ENCODE assay signal across 8 mouse cellular contexts in the genomic region with DNA sequence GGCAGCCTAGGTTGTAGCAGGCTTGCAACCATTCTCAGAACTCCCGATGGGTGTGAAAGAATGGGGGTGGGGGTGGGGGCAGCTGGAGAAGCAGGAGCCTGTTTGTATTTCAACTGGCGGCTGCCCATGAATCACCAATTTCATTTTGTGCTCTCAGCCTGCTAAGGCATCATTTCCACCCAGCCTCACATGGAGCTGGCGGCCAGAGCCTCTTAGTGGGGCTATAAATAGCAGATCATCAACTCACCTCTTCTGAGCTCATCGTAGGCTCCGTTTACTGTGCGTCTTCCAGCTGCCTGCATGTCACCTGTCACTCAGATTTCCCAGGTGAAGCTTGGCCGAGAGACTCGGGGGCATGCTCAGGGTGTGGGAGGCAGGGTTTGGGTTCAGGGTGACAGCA. TPM values are rescaled to one million over a fixed set of nuclear protein-coding genes. Genes with fewer than 3 reads are reported as not detected.
DNase-seq lines count a peak whose midpoint lies in the region; ATAC-seq and TF ChIP-seq lines count a peak whose summit lies in the region.

No protein-coding gene starts in this region.

- H3K9me3 ChIP-seq in heart, embryonic 11.5 days (replicated peaks; ENCODE audit: control insufficient read depth, low read length): no peaks in the 10 kb centered on the region
- peaks cover 4% of the 10 kb centered on the region for H3K9me3 ChIP-seq in CH12.LX (replicated peaks; ENCODE audit: low read length)
- H3K9me3 ChIP-seq in liver, postnatal 0 days (ENCODE audit: low read length): no peaks in the 10 kb centered on the region
- H3K9me3 ChIP-seq in forebrain, embryonic 12.5 days: no peaks in the 10 kb centered on the region

- 16% methylated on average over 8 of the region's 8 CpGs for WGBS in heart, embryonic 11.5 days (ENCODE audit: insufficient replicate concordance)
- 32% methylated on average over 8 of the region's 8 CpGs for WGBS in liver, postnatal 0 days (ENCODE audit: insufficient replicate concordance)
- 47% methylated on average over 8 of the region's 8 CpGs for WGBS in forebrain, embryonic 12.5 days

- H3K27ac ChIP-seq in heart, embryonic 11.5 days (ENCODE audit: low read depth, low read length): peak overlapping the region; percentile 82
- H3K27ac ChIP-seq in CH12.LX (ENCODE audit: insufficient read depth, low read depth): no peak overlapping the region
- H3K27ac ChIP-seq in liver, postnatal 0 days (ENCODE audit: low read depth): no peak overlapping the region
- H3K27ac ChIP-seq in forebrain, embryonic 12.5 days: no peak overlapping the region

- dilution Hi-C loops in CH12.LX (cut with MboI; ENCODE audit: extremely low pct_ligation_motif_present, extremely low pct_unique_long_range_greater_than_20kb, low sequenced_read_pairs): no loop called here

- no peak for TF ChIP-seq CTCF in CH12.LX (conservative IDR thresholded peaks at IDR 0.05 in 1 of 2, IDR thresholded peaks at IDR 0.05 in 1 of 2; ENCODE audit: low read depth in 2 of 2, low read length in 2 of 2)
- TF ChIP-seq CTCF in liver, postnatal 0 days (IDR thresholded peaks at IDR 0.05; ENCODE audit: low read depth): no peak

- H3K9ac ChIP-seq in heart, embryonic 11.5 days (ENCODE audit: low read depth, low read length): peak overlapping the region; percentile 49; the same call in 1 of the 2 replicates
- no peak overlapping the region for H3K9ac ChIP-seq in CH12.LX (ENCODE audit: insufficient read depth, low read depth)
- H3K9ac ChIP-seq in liver, postnatal 0 days (replicated peaks): no peak overlapping the region
- H3K9ac ChIP-seq in forebrain, embryonic 12.5 days: no peak overlapping the region

- TF ChIP-seq RAD21 in CH12.LX (IDR thresholded peaks at IDR 0.05; ENCODE audit: low read depth, low read length): no peak

- ATAC-seq in heart, embryonic 11.5 days (replicated peaks; ENCODE audit: insufficient number of reproducible peaks, low FRiP score, low TSS enrichment): no peak
- ATAC-seq in liver, postnatal 0 days: no peak
- no peak for ATAC-seq in forebrain, embryonic 12.5 days (ENCODE audit: low FRiP score)

- H3K4me3 ChIP-seq in heart, embryonic 11.5 days (ENCODE audit: low read depth, low read length): no peak overlapping the region
- no peak overlapping the region for H3K4me3 ChIP-seq in CH12.LX (replicated peaks in 1 of 3; ENCODE audit: low read depth in 2 of 3, low read length in 2 of 3, poor library complexity in 1 of 3)
- no peak overlapping the region for H3K4me3 ChIP-seq in liver, postnatal 0 days (ENCODE audit: low read depth, low read length)
- H3K4me3 ChIP-seq in forebrain, embryonic 12.5 days (replicated peaks): no peak overlapping the region

- H3K4me2 ChIP-seq in heart, embryonic 11.5 days: peak overlapping the region; percentile 42
- H3K4me2 ChIP-seq in CH12.LX (ENCODE audit: insufficient read depth, low read depth, poor library complexity, severe bottlenecking): no peak overlapping the region
- H3K4me2 ChIP-seq in liver, postnatal 0 days (ENCODE audit: low read depth, low read length): no peak overlapping the region
- H3K4me2 ChIP-seq in forebrain, embryonic 12.5 days: no peak overlapping the region

- H3K27me3 ChIP-seq in heart, embryonic 11.5 days (ENCODE audit: control insufficient read depth, insufficient read depth, low read length): 0 out of 2 replicates have a peak, but pooled peaks cover 3% of the 10 kb centered on the region
- H3K27me3 ChIP-seq in CH12.LX (replicated peaks): peaks cover 51% of the 10 kb centered on the region
- H3K27me3 ChIP-seq in liver, postnatal 0 days (ENCODE audit: insufficient read depth, low read length): no peaks in the 10 kb centered on the region
- no peaks in the 10 kb centered on the region for H3K27me3 ChIP-seq in forebrain, embryonic 12.5 days

- no peaks in the 10 kb centered on the region for H3K36me3 ChIP-seq in heart, embryonic 11.5 days (ENCODE audit: control insufficient read depth, insufficient read depth, low read length)
- no peaks in the 10 kb centered on the region for H3K36me3 ChIP-seq in CH12.LX (replicated peaks in 1 of 2; ENCODE audit: control insufficient read depth in 1 of 2, insufficient read depth in 1 of 2, low read length in 1 of 2)
- H3K36me3 ChIP-seq in liver, postnatal 0 days (replicated peaks; ENCODE audit: insufficient read depth, low read length): no peaks in the 10 kb centered on the region
- H3K36me3 ChIP-seq in forebrain, embryonic 12.5 days (replicated peaks): no peaks in the 10 kb centered on the region

- in situ Hi-C loops in CH12.LX (cut with MboI; ENCODE audit: low pct_ligation_motif_present, low pct_unique_long_range_greater_than_20kb, low sequenced_read_pairs): no loop called here

- H3K4me1 ChIP-seq in heart, embryonic 11.5 days (ENCODE audit: control insufficient read depth, insufficient read depth, low read length): peaks cover 14% of the 10 kb centered on the region
- peaks cover 17 to 43% of the 10 kb centered on the region in 2 experiments for H3K4me1 ChIP-seq in CH12.LX (ENCODE audit: control insufficient read depth in 1 of 2, insufficient read depth in 2 of 2)
- 0 out of 2 replicates have a peak, but pooled peaks cover 1% of the 10 kb centered on the region for H3K4me1 ChIP-seq in liver, postnatal 0 days (ENCODE audit: insufficient read depth)
- peaks cover 18% of the 10 kb centered on the region for H3K4me1 ChIP-seq in forebrain, embryonic 12.5 days

- intact Hi-C loops in heart, postnatal 36 days (cut with DNase I): no loop called here

- H3K79me2 ChIP-seq in CH12.LX (replicated peaks; ENCODE audit: control insufficient read depth, extremely low read depth, insufficient read depth, poor library complexity, severe bottlenecking): no peaks in the 10 kb centered on the region

- no peak for TF ChIP-seq EP300 in CH12.LX (IDR thresholded peaks at IDR 0.05; ENCODE audit: low read length)
- no peak for TF ChIP-seq EP300 in liver, postnatal 0 days (IDR thresholded peaks at IDR 0.05; ENCODE audit: low read depth)

- no peak for TF ChIP-seq POLR2A in CH12.LX (IDR thresholded peaks at IDR 0.05; ENCODE audit: low read depth, low read length)

- DNase-seq in heart, postnatal 36 days: no peak
- no peak for DNase-seq in CH12.LX (ENCODE audit: extremely low read depth)
- DNase-seq in fibroblast of lung, adult 2 months (ENCODE audit: low read depth): peak; percentile 59
- peak; percentile 44 to 61 for DNase-seq in left cerebral cortex, adult 18-20 months (ENCODE audit: low spot score in 2 of 2)
- DNase-seq in liver, postnatal 0 days: no peak
- DNase-seq in lung, postnatal 10 days: no peak

TF ChIP-seq in CH12.LX, 34 proteins besides CTCF, POLR2A, EP300 and RAD21:
- TF ChIP-seq KAT2A (IDR thresholded peaks at IDR 0.05; ENCODE audit: insufficient replicate concordance, low read length): no peak
- no peak for TF ChIP-seq MXI1 (IDR thresholded peaks at IDR 0.05; ENCODE audit: low read depth, low read length)
- TF ChIP-seq E2F4 (IDR thresholded peaks at IDR 0.05; ENCODE audit: insufficient replicate concordance, low read depth, low read length): no peak
- no peak for TF ChIP-seq CHD2 (IDR thresholded peaks at IDR 0.05; ENCODE audit: low read length)
- TF ChIP-seq JUN (IDR thresholded peaks at IDR 0.05; ENCODE audit: insufficient read depth, low read depth, low read length): no peak
- TF ChIP-seq SMC3 (IDR thresholded peaks at IDR 0.05; ENCODE audit: low read depth, low read length): no peak
- 0 out of 2 replicates have a peak, but pooled peaks have one; percentile 7 for TF ChIP-seq ETS1 (conservative IDR thresholded peaks at IDR 0.05; ENCODE audit: low read depth, low read length)
- TF ChIP-seq MEF2A (IDR thresholded peaks at IDR 0.05; ENCODE audit: borderline replicate concordance, low read depth, low read length): peak; percentile 47; the same call in 1 of the 2 replicates
- TF ChIP-seq POLR2AphosphoS2 (IDR thresholded peaks at IDR 0.05; ENCODE audit: low read depth, low read length): no peak
TF ChIP-seq in CH12.LX: peak in this region for 2.

RNA-seq across cellular contexts. Expression of a gene that starts 21.9 kb away (rescaled TPM):
- polyA plus RNA-seq in heart, embryonic 11.5 days (2014; fragmentation: Nextera tagmentation; extraction: Ambion mirVana): 78.3 and 82.1 TPM in 2 replicates
- 10 to 100 TPM in 1 of 2 experiments, 1 to 10 TPM in 1; 9.7 to 10.7 TPM for total RNA-seq in heart, postnatal 36 days (2021)
- total RNA-seq in CH12.LX (2012; rRNA removed) (170 and 172 TPM in 2 replicates), CH12.LX (2014; rRNA removed) (256 and 271 TPM in 2 replicates)
- 200 and 219 TPM in 2 replicates for polyA plus RNA-seq in CH12.LX (2012; ENCODE audit: insufficient read length, low read depth)
- 10 to 100 TPM; 45.7 to 45.8 TPM for total RNA-seq in left cerebral cortex, adult 18-20 months (2021)
- 30.7 and 33.3 TPM in 2 replicates for polyA plus RNA-seq in liver, postnatal 0 days (2015; fragmentation: Nextera tagmentation; extraction: Ambion mirVana)
- 114 and 122 TPM in 2 replicates for polyA plus RNA-seq in forebrain, embryonic 12.5 days (2016; fragmentation: Nextera tagmentation; extraction: Ambion mirVana)

RNA-seq across cellular contexts. Expression of a gene that starts 55.0 kb away (rescaled TPM):
- polyA plus RNA-seq in heart, embryonic 11.5 days (2014; fragmentation: Nextera tagmentation; extraction: Ambion mirVana): 163 and 172 TPM in 2 replicates
- 100 to 1,000 TPM; 297 to 317 TPM for total RNA-seq in heart, postnatal 36 days (2021)
- 70.5 and 76.7 TPM in 2 replicates for total RNA-seq in CH12.LX (2012; rRNA removed)
- total RNA-seq in CH12.LX (2014; rRNA removed): 230 and 250 TPM in 2 replicates
- polyA plus RNA-seq in CH12.LX (2012; ENCODE audit: insufficient read length, low read depth): 226 and 278 TPM in 2 replicates
- 100 to 1,000 TPM; 189 to 191 TPM for total RNA-seq in left cerebral cortex, adult 18-20 months (2021)
- 127 and 148 TPM in 2 replicates for polyA plus RNA-seq in liver, postnatal 0 days (2015; fragmentation: Nextera tagmentation; extraction: Ambion mirVana)
- polyA plus RNA-seq in forebrain, embryonic 12.5 days (2016; fragmentation: Nextera tagmentation; extraction: Ambion mirVana): 241 and 242 TPM in 2 replicates

RNA-seq across cellular contexts. Expression of a gene that starts 58.5 kb away (rescaled TPM):
- 9.1 and 9.9 TPM in 2 replicates for polyA plus RNA-seq in heart, embryonic 11.5 days (2014; fragmentation: Nextera tagmentation; extraction: Ambion mirVana)
- total RNA-seq in heart, postnatal 36 days (2021): 1 to 10 TPM; 5.5 to 5.7 TPM
- total RNA-seq in CH12.LX (2012; rRNA removed): 4.3 and 4.4 TPM in 2 replicates
- 8.2 and 9.7 TPM in 2 replicates for total RNA-seq in CH12.LX (2014; rRNA removed)
- polyA plus RNA-seq in CH12.LX (2012; ENCODE audit: insufficient read length, low read depth): 7.3 and 8.0 TPM in 2 replicates
- total RNA-seq in left cerebral cortex, adult 18-20 months (2021): 10 to 100 TPM; 16.8 to 18.0 TPM
- 1.6 and 1.7 TPM in 2 replicates for polyA plus RNA-seq in liver, postnatal 0 days (2015; fragmentation: Nextera tagmentation; extraction: Ambion mirVana)
- polyA plus RNA-seq in forebrain, embryonic 12.5 days (2016; fragmentation: Nextera tagmentation; extraction: Ambion mirVana): 16.1 and 16.2 TPM in 2 replicates

Comparison
In these comparisons a context has a peak if more than half of its experiments do, and no peak if none do; other contexts are left out.
1. DNase-seq: peak in fibroblast of lung, adult 2 months (single experiment) and left cerebral cortex, adult 18-20 months (2 of 2); none in heart, postnatal 36 days (0 of 2), CH12.LX (single experiment), liver, postnatal 0 days (single experiment) and lung, postnatal 10 days (single experiment).